Mouse (Mus musculus): Measurements from ENCODE around the gene 1700029I15Rik.
A peak's percentile ranks its signal among the peaks of the same experiment; 100 is the strongest.

The 1700029I15Rik gene

GRCm38 (mm10) chr2:92381901-92382588, at the start of gene 1700029I15Rik:
Gene 1700029I15Rik (plus strand): TSS chr2:92382538.
- DNase-seq (ENCODE audit: low read depth, low spot score): no peak

DNA sequence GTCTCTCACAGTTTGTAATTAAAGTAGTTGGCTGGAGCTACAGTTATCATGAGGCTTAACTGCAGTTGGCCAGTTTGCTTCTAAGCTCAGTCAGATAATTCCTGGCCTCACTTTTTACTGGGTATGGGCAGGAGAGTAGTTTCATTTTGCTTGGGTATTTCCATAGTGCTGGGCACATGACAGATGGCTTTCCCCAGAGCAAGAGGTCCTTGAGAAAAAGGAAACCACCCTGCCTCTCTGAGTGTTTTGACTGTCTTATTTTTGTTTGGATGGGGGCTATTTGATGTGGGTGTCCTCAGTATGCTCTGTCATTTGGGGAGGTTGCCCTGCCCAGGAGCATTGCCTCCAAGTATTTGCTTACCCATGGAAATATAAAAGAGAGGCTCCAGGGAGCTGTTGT, 39.9 kb upstream of the 1700029I15Rik start:
- DNase-seq (ENCODE audit: low read depth, low spot score): peak; percentile 14

GRCm38 (mm10) chr2:92347191-92347590, 35.1 kb upstream of the 1700029I15Rik start:
- no peak for DNase-seq (ENCODE audit: low read depth, low spot score)

DNA sequence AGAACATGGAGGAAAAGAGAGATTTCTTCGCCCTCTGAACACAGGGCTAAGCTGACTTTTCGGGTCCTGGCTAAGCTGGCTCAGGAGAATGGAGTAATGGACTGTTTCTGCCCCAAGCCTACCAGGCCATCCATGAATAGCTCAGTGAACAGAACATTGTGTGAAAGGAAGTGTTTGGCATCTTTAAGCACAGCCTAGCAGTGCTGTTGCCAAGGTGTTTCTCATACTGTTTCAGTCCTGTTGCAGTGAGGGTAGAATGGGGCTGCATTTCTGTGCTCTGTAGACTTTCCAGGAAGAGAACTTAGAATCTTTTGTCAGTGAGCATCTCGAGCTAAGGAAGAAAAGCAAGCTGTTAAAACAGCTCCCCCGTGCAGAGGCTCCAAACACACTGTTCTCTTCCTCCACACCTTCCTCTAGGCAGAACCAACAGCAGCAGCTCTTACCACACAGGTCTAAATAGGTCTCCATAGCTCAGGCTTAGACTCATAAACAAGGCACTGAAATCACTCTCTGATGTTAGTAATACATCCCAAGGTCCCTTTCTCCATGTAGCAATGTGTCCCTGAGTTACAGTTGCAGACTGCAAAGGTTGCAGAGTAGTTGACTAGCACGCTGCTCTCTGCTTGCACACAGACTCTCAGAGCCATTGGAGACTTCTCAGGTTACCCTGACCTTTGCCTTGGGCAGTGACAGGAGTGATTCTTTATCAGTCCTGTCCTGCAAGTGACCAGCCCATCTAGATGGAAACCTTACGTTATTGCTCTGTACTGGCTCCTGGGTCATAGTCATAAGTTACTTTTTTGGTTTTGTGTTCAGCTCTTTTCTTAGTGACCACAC, 32.5 kb upstream of the 1700029I15Rik start:
- no peak for DNase-seq (ENCODE audit: low read depth, low spot score)

- DNase-seq (ENCODE audit: low read depth, low spot score): no peak
Measured at GRCm38 (mm10) chr2:92350686-92351085, 31.7 kb upstream of the 1700029I15Rik start.

DNA sequence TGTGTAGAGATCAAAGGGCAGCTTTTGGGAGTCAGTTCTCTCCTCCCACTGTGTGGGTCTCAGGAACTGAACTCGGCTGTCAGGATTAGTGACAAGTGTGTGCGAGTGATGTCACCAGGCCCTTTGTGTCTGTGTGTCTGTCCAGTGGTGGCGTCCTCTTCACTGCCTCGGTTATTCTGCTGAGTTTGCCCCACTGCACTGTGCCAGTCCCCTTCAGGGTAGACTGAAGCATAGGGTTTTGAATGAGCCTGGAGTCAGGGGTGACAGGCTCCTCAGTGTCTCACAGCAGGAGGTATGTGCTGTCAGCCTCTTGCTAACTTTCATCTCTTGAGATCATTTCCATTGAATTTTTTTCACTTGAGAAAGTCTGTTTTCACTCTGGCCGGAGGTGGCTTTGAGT, 28.9 kb upstream of the 1700029I15Rik start:
- DNase-seq (ENCODE audit: low read depth, low spot score): no peak

GRCm38 (mm10) chr2:92354224-92354623, 28.1 kb upstream of the 1700029I15Rik start:
- DNase-seq (ENCODE audit: low read depth, low spot score): no peak

GRCm38 (mm10) chr2:92359301-92359700, 23.0 kb upstream of the 1700029I15Rik start:
- no peak for DNase-seq (ENCODE audit: low read depth, low spot score)

- no peak for DNase-seq (ENCODE audit: low read depth, low spot score)
Measured at GRCm38 (mm10) chr2:92360186-92360823, 22.0 kb upstream of the 1700029I15Rik start.

- DNase-seq (ENCODE audit: low read depth, low spot score): no peak
Measured at GRCm38 (mm10) chr2:92360893-92361292, 21.4 kb upstream of the 1700029I15Rik start.

DNA sequence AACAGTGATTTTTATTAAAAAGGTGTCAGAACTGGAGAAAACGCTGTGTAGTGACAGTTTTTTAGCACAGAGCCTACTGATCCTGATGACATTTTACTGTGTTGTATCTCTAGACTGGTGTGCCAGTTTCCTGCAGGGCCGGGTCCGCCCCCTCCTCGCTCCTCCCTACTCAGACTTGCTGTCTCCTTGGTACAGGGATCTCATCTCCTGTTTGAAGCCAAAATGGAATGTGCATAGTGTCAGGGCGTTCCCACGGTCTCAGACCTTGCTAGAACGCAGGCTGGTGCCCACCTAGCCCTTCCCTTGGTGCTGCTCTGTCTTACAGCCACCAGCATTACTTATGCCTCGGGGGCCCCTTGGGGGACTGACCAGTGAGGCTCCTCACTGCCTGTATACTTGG, 20.5 kb upstream of the 1700029I15Rik start:
- no peak for DNase-seq (ENCODE audit: low read depth, low spot score)

DNA sequence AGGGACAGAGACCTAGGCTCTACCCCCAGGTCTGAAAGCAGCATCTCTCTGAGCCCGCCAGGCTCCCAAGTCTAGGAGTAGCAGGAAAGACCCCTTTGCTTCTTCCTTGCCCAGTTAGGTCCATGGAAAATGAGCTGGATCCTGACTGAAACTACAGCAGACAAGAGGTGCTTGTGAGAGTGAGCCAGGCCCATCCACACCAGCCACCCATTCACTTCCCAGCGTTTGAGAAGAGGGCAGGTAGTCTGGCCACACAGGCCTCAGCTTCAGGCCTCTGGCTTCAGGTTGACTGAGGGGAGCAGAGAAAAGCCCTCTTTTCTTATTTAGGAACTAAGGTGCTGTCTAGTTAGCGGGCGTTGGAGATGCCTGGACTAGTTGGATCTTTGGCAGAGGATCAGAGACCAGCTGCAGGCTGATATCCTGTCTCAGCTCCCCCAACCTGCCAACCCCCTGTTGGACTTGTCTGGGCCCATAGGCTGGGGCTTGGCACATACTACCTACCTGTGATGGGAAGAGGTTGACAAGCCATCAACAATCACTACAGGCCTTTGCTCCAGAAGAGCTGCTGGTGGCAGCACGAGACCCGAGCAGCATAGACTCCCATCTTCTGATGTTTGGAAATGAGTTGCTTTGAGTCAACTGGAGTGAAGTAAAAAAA, 19.6 kb upstream of the 1700029I15Rik start:
- DNase-seq (ENCODE audit: low read depth, low spot score): no peak

GRCm38 (mm10) chr2:92364086-92364485, 18.3 kb upstream of the 1700029I15Rik start:
- no peak for DNase-seq (ENCODE audit: low read depth, low spot score)

- DNase-seq (ENCODE audit: low read depth, low spot score): no peak
Measured at GRCm38 (mm10) chr2:92365568-92365967, 16.8 kb upstream of the 1700029I15Rik start.

GRCm38 (mm10) chr2:92367383-92368029, 14.8 kb upstream of the 1700029I15Rik start:
- no peak for DNase-seq (ENCODE audit: low read depth, low spot score)

DNA sequence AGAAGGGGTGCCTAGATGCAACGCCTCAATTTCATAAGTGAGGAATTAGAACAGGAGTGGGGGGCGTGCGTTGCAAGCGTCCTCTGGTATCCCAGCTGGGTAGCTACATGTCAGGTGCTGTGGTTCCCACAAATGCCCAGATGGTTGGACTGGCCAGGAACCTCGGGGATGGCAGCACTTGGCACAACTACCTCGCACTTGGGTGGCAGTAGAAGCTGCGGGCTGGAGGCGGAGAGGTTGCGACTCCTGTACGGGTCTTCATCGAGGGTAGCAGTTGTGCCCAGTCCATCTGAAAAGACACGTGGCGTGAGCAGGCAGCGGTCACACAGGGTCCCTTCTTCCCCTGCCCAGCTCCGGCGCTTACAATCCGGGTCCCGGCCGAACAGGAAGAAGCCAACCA, 12.0 kb upstream of the 1700029I15Rik start:
- DNase-seq (ENCODE audit: low read depth, low spot score): no peak

DNA sequence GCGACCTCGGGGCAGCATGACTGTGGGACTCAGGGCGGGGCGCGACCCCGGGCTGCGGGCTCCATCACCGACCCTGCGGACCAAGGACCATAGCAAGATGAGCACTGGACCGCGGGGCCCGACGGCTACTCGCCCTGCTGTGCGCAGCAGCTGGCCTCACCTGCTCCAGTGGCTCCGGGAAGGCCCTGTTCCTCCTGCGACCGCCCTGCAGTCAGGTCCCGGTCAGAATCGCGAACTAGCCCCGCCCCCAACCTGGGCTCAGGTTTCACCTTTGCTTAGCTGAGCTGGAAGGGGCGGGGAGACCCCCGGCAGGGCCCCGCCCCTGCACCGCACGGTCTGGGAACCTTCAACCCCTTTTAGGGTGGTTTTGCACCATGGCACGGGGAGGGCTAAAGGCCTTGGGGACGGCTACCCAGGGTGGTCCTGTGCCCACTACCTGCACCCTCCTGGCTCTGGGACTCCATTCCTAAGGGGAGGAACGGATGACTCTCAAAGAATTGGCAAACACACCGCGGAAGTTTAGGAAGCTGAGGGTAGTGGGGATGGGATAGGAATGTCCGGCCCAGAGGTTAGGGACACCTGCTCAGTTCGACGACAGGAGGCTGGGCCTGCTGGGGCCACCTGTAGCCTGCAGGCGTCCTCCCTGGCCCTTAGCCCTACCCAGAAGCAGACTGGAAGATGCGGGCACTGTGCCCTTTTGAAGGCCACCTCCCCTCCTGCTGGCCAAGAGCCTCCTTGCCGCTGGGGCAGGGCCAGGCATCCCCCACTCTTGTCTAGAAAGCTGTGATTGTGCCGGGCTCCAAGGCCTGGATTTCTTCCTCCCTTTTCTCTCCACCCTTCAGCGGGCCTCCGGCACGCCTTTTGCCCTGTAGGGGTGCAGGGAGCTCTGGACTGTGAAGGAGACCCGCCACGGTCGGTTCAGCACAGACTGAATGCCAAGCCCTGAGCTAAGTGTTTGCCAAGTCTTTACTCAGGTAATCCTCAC, 11.2 kb upstream of the 1700029I15Rik start:
- peak; percentile 20 for DNase-seq (ENCODE audit: low read depth, low spot score)

DNA sequence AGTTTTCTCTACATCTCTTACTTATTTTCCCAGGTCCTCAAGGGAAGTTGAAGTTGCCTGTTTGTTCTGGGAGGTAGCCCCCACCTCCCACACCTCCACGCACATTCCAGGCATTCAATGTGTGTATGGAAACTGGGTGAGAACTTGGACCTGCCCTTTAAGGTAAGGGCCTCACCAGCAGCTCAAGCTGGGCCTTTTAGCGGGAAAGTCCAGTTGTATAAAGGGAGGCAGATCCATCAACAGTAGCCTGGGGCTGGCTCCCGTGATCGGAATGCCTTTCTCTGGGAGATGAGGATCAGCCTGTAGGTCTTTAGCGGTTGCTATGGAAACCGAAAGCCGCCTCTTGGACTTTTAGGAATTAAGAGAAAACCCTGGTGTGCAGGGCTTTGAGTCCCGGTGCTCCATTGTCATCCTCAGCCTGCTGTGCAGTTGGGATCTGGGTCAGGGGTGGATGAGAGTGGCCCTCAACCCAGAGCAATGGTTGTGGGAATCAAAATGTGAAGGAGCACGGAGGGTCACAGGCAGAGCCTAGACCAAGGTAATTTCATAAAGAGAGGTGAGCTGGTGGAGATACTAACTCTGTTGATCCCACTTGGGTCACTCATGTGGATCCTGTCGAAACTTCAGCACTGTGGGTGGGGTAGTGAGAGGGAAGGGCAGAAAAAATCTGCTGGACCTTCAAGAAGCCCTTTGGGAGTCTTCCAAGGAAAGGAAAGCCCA, 10.2 kb upstream of the 1700029I15Rik start:
- no peak for DNase-seq (ENCODE audit: low read depth, low spot score)

DNA sequence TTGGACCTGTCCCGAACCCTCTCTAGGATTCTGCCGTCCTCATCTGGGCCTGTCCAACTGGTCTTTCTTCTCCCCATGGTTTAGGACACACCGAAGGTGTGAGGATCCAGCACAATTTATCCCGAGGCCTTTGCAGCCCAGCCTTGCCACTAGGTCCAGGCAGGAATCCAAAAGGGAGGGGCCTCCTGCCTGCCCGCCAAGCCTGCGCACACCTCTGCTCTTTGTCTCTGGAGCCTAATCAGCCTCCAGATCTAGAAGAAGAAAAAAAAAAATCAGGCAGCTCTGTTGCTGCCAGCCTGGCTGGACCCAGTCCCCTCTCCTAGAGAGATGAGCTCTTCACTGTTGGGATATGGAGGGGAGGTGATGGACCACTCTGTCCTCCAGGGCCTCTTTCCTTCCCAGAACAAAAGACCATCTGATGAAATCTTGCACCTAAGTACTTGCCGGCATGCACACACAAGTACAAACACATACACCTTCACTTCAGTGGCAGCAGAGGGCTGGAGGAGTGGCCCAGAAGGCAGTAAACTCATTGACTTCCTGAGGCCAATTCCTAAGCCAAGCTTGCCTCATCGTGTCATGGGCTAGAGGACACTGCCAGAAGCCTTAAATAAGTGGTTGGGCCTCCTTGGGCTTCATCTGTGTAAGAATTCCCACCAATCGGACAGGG, 9.4 kb upstream of the 1700029I15Rik start:
- DNase-seq (ENCODE audit: low read depth, low spot score): no peak
